Mouse (Mus musculus) stomach, embryonic 16.5 days (tissue): Measurements from ENCODE around the gene Fgd3. TPM values are rescaled to one million over a fixed set of nuclear protein-coding genes. Genes with fewer than 3 reads are reported as not detected.

Source experiments
- polyA plus RNA-seq: library from polyadenylated mRNA; unstranded; fragments of >200 nt; fragmentation: Nextera tagmentation; extraction: Ambion mirVana; gene quantifications from 2 replicates; pipeline ENCODE4 v1.2.1, GENCODE M21; 2015

The Fgd3 gene
- polyA plus RNA-seq, 1 experiment from 2014 or later = 0.40 TPM

Other genes starting within 250 kb of the Fgd3 start
- gene Wnk2, start 172.3 kb downstream of the Fgd3 start, polyA plus RNA-seq = 3.3 and 3.4 TPM in 2 replicates
- gene Ninj1, start 132.8 kb downstream of the Fgd3 start, polyA plus RNA-seq = 57.8 and 61.0 TPM in 2 replicates
- 55.7 and 56.4 TPM in 2 replicates for gene Card19, start 104.3 kb downstream of the Fgd3 start, polyA plus RNA-seq
- 0.95 and 1.2 TPM in 2 replicates for gene Susd3, start 71.6 kb downstream of the Fgd3 start, polyA plus RNA-seq
- 26.5 and 26.7 TPM in 2 replicates for gene Bicd2, start 21.3 kb upstream of the Fgd3 start, polyA plus RNA-seq
- gene Ippk, start 100.9 kb upstream of the Fgd3 start, polyA plus RNA-seq = 20.0 and 20.8 TPM in 2 replicates
- 0.74 and 1.2 TPM in 2 replicates for gene Tes3-ps, start 173.0 kb upstream of the Fgd3 start, polyA plus RNA-seq
- 1.4 and 1.5 TPM in 2 replicates for gene Ecm2, start 184.5 kb upstream of the Fgd3 start, polyA plus RNA-seq
- gene Aspn, start 224.1 kb upstream of the Fgd3 start, polyA plus RNA-seq = 119 and 131 TPM in 2 replicates